Mouse (Mus musculus): Measurements from ENCODE around the gene Gdf15. TPM values are rescaled to one million over a fixed set of nuclear protein-coding genes. Genes with fewer than 3 reads are reported as not detected.

The Gdf15 gene
- not detected for polyA plus RNA-seq (2014; fragmentation: Illumina TruSeq; extraction: RNeasy Lipid Tissue Mini Kit (QIAGEN cat#74804); ENCODE audit: low read depth, low replicate concordance)

DNA sequence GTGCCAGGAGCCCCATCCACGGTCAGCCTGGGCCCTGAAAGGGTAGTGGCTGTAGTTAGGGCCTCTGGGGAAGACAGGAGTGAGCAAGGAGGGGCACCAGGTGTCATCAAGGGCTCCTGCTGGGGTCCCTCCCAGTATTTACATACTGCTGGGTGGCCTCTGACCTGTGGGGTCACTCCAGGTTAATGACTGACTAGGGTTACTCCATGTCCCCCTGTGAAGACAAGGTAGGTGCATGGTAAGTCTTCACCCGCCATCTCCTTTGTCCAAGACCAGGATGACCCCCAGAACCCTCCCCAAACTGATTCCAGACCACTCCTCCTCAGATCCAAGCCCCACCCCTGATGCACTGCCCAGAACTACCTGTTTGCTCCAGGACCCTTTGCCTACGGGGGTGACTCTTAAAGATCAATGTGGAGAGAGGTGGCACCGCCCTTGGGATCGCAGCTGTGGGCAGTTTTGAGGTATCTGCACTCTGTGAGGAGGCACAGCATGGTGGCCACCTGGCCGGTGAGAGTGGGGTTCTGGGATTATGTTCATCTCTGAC, at the start of gene Gdf15:
TSS of gene Gdf15 (minus strand) at position 111 of the 547 bp plus-strand sequence.

GRCm38 (mm10) chr8:70673079-70673856, 41.0 kb upstream of the Gdf15 start, which contains the start of gene Lsm4:
Gene Lsm4, plus strand, starts transcription at chr8:70673248.

GRCm38 (mm10) chr8:70660273-70660725, 28.0 kb upstream of the Gdf15 start, which contains the start of gene Pgpep1:
Gene Pgpep1, minus strand, starts transcription at chr8:70660388.

GRCm38 (mm10) chr8:70615894-70616293, 16.4 kb downstream of the Gdf15 start, which contains the start of gene Lrrc25:
Gene Lrrc25, plus strand, starts transcription at chr8:70616155.

DNA sequence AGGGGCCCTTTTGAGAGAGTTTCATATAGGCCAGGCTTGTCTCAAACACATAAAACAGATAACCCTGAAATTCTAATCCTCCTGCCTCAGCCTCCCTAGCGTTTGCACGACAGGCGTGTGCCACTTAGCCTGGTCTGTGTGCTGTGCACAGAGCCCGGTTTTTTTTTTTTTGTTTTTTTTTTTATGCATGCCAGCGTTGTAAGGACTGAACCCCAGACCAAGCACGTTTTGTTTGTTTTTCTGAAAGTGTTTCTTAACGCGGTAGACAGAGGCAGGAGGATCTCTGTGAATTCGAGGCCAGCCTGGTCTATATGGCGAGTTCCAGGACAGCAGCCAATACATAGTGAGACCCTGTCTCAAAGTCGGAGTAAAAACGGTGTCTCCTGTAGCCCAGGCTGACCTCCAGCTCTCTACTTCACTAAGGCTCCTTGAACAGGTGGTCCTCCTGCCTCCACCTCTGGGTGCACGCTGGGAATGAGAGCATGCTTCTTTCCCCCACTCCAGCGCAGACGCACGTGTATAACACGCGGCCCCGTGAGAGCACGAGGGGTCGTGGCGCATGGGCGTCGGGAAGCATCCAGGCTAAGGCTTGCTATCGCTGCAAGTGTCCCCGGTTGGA, 23.4 kb downstream of the Gdf15 start, which contains the start of gene Ssbp4:
TSS of gene Ssbp4 (minus strand) at position 124 of the 619 bp plus-strand sequence.

DNA sequence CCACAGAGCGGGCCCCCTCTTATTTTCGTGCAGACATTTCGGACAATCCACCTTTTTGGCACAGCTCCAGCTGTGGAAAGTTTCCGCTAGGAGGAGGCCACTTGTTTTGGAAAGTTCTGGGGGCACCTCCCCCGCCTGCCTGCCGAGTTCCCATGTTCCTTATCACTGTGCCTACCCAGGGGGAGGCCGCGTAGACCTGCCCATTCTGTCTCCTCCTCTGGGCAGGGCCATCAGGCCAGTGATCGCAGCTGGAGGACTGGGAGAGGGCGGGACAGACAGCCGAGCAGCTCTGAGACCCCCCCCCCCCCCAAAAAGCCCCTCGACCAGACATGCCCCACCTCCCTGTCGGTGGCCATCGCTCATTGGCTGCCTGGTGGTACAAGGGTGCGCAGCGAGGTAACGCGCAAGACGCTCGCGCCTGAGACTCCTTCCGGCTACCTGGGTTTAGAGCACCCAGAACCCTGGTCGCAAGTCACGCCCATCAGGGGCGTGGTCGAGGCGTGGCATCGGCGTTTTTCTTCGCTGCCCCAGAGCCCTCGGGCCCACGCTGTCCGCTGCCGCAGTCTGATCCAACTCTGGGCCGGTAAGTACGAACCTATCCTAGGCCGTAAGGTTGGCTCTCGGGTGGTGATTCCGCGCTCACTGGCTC, 38.2 kb downstream of the Gdf15 start, which contains the start of gene Isyna1:
TSS of gene Isyna1 (plus strand) at position 413 of the 649 bp plus-strand sequence.

Other genes starting within 250 kb of the Gdf15 start
- gene Crtc1, start 192.9 kb downstream of the Gdf15 start, polyA plus RNA-seq (2014; fragmentation: Illumina TruSeq; extraction: RNeasy Lipid Tissue Mini Kit (QIAGEN cat#74804); ENCODE audit: low read depth, low replicate concordance) = 1.0 TPM
- 0.74 TPM for gene Klhl26, start 155.5 kb downstream of the Gdf15 start, polyA plus RNA-seq (2014; fragmentation: Illumina TruSeq; extraction: RNeasy Lipid Tissue Mini Kit (QIAGEN cat#74804); ENCODE audit: low read depth, low replicate concordance)
- 1.8 TPM for gene Tmem59l, start 145.1 kb downstream of the Gdf15 start, polyA plus RNA-seq (2014; fragmentation: Illumina TruSeq; extraction: RNeasy Lipid Tissue Mini Kit (QIAGEN cat#74804); ENCODE audit: low read depth, low replicate concordance)
- gene Crlf1, start 139.3 kb downstream of the Gdf15 start, polyA plus RNA-seq (2014; fragmentation: Illumina TruSeq; extraction: RNeasy Lipid Tissue Mini Kit (QIAGEN cat#74804); ENCODE audit: low read depth, low replicate concordance) = 0.74 TPM
- gene Rex1bd, start 125.7 kb downstream of the Gdf15 start, polyA plus RNA-seq (2014; fragmentation: Illumina TruSeq; extraction: RNeasy Lipid Tissue Mini Kit (QIAGEN cat#74804); ENCODE audit: low read depth, low replicate concordance) = not detected
- 3.6 TPM for gene Uba52, start 121.7 kb downstream of the Gdf15 start, polyA plus RNA-seq (2014; fragmentation: Illumina TruSeq; extraction: RNeasy Lipid Tissue Mini Kit (QIAGEN cat#74804); ENCODE audit: low read depth, low replicate concordance)
- gene Fkbp8, start 104.7 kb downstream of the Gdf15 start, polyA plus RNA-seq (2014; fragmentation: Illumina TruSeq; extraction: RNeasy Lipid Tissue Mini Kit (QIAGEN cat#74804); ENCODE audit: low read depth, low replicate concordance) = 3.0 TPM
- 6.7 TPM for gene Kxd1, start 104.5 kb downstream of the Gdf15 start, polyA plus RNA-seq (2014; fragmentation: Illumina TruSeq; extraction: RNeasy Lipid Tissue Mini Kit (QIAGEN cat#74804); ENCODE audit: low read depth, low replicate concordance)
- 1.3 TPM for gene Ell, start 93.0 kb downstream of the Gdf15 start, polyA plus RNA-seq (2014; fragmentation: Illumina TruSeq; extraction: RNeasy Lipid Tissue Mini Kit (QIAGEN cat#74804); ENCODE audit: low read depth, low replicate concordance)
- 0.83 TPM for gene Isyna1, start 38.1 kb downstream of the Gdf15 start, polyA plus RNA-seq (2014; fragmentation: Illumina TruSeq; extraction: RNeasy Lipid Tissue Mini Kit (QIAGEN cat#74804); ENCODE audit: low read depth, low replicate concordance)
- not detected for gene Ssbp4, start 23.6 kb downstream of the Gdf15 start, polyA plus RNA-seq (2014; fragmentation: Illumina TruSeq; extraction: RNeasy Lipid Tissue Mini Kit (QIAGEN cat#74804); ENCODE audit: low read depth, low replicate concordance)
- not detected for gene Lrrc25, start 16.3 kb downstream of the Gdf15 start, polyA plus RNA-seq (2014; fragmentation: Illumina TruSeq; extraction: RNeasy Lipid Tissue Mini Kit (QIAGEN cat#74804); ENCODE audit: low read depth, low replicate concordance)
- gene Pgpep1, start 27.9 kb upstream of the Gdf15 start, polyA plus RNA-seq (2014; fragmentation: Illumina TruSeq; extraction: RNeasy Lipid Tissue Mini Kit (QIAGEN cat#74804); ENCODE audit: low read depth, low replicate concordance) = 1.2 TPM
- 1.1 TPM for gene Lsm4, start 40.8 kb upstream of the Gdf15 start, polyA plus RNA-seq (2014; fragmentation: Illumina TruSeq; extraction: RNeasy Lipid Tissue Mini Kit (QIAGEN cat#74804); ENCODE audit: low read depth, low replicate concordance)
- gene Jund, start 66.5 kb upstream of the Gdf15 start, polyA plus RNA-seq (2014; fragmentation: Illumina TruSeq; extraction: RNeasy Lipid Tissue Mini Kit (QIAGEN cat#74804); ENCODE audit: low read depth, low replicate concordance) = 5.1 TPM
- 11.0 TPM for gene Iqcn, start 71.0 kb upstream of the Gdf15 start, polyA plus RNA-seq (2014; fragmentation: Illumina TruSeq; extraction: RNeasy Lipid Tissue Mini Kit (QIAGEN cat#74804); ENCODE audit: low read depth, low replicate concordance)
- not detected for gene Gm3336, start 86.1 kb upstream of the Gdf15 start, polyA plus RNA-seq (2014; fragmentation: Illumina TruSeq; extraction: RNeasy Lipid Tissue Mini Kit (QIAGEN cat#74804); ENCODE audit: low read depth, low replicate concordance)
- gene Pde4c, start 91.3 kb upstream of the Gdf15 start, polyA plus RNA-seq (2014; fragmentation: Illumina TruSeq; extraction: RNeasy Lipid Tissue Mini Kit (QIAGEN cat#74804); ENCODE audit: low read depth, low replicate concordance) = not detected
- gene Rab3a, start 122.2 kb upstream of the Gdf15 start, polyA plus RNA-seq (2014; fragmentation: Illumina TruSeq; extraction: RNeasy Lipid Tissue Mini Kit (QIAGEN cat#74804); ENCODE audit: low read depth, low replicate concordance) = 0.85 TPM
- gene Mpv17l2, start 128.5 kb upstream of the Gdf15 start, polyA plus RNA-seq (2014; fragmentation: Illumina TruSeq; extraction: RNeasy Lipid Tissue Mini Kit (QIAGEN cat#74804); ENCODE audit: low read depth, low replicate concordance) = 0.29 TPM
- gene Pik3r2, start 144.3 kb upstream of the Gdf15 start, polyA plus RNA-seq (2014; fragmentation: Illumina TruSeq; extraction: RNeasy Lipid Tissue Mini Kit (QIAGEN cat#74804); ENCODE audit: low read depth, low replicate concordance) = 0.84 TPM
- 1.0 TPM for gene Mast3, start 172.6 kb upstream of the Gdf15 start, polyA plus RNA-seq (2014; fragmentation: Illumina TruSeq; extraction: RNeasy Lipid Tissue Mini Kit (QIAGEN cat#74804); ENCODE audit: low read depth, low replicate concordance)
- not detected for gene Il12rb1, start 176.0 kb upstream of the Gdf15 start, polyA plus RNA-seq (2014; fragmentation: Illumina TruSeq; extraction: RNeasy Lipid Tissue Mini Kit (QIAGEN cat#74804); ENCODE audit: low read depth, low replicate concordance)
- 1.6 TPM for gene Arrdc2, start 207.3 kb upstream of the Gdf15 start, polyA plus RNA-seq (2014; fragmentation: Illumina TruSeq; extraction: RNeasy Lipid Tissue Mini Kit (QIAGEN cat#74804); ENCODE audit: low read depth, low replicate concordance)
- not detected for gene Kcnn1, start 230.8 kb upstream of the Gdf15 start, polyA plus RNA-seq (2014; fragmentation: Illumina TruSeq; extraction: RNeasy Lipid Tissue Mini Kit (QIAGEN cat#74804); ENCODE audit: low read depth, low replicate concordance)
- gene Ccdc124, start 241.5 kb upstream of the Gdf15 start, polyA plus RNA-seq (2014; fragmentation: Illumina TruSeq; extraction: RNeasy Lipid Tissue Mini Kit (QIAGEN cat#74804); ENCODE audit: low read depth, low replicate concordance) = 0.50 TPM

Measured in testis, adult 10 weeks (tissue).